Mouse (Mus musculus) limb, embryonic 14.5 days (tissue): ENCODE results near the gene S100pbp. TPM values are rescaled to one million over a fixed set of nuclear protein-coding genes. Genes with fewer than 3 reads are reported as not detected.

ENCODE experiments used
- ATAC-seq: fragments of 200-750 bp; cut with Nextera tagmentation; 2 replicates; pipeline ENCODE4 v1.8.0; 2017; ENCODE audit warnings: low read depth, moderate number of reproducible peaks, moderate TSS enrichment; ENCODE audit not compliant: low FRiP score
- DNase-seq: peaks from one replicate; pipeline ENCODE4 v3.0.0-alpha.2; 2015; ENCODE audit warnings: low spot score
- H3K27ac ChIP-seq: fragments of 300-500 bp; sonication (generic); replicated peaks from 2 replicates; pipeline ENCODE4 v1.5.1; 2014; ENCODE audit warnings: low read depth, mild to moderate bottlenecking, low read length, moderate library complexity, mixed read lengths
- H3K27me3 ChIP-seq: fragments of 300-500 bp; sonication (generic); 2 replicates; pipeline ENCODE4 v1.6.1; 2014; ENCODE audit warnings: low read length, mixed read lengths; ENCODE audit not compliant: control insufficient read depth, insufficient read depth
- H3K36me3 ChIP-seq: fragments of 300-500 bp; sonication (generic); 2 replicates; pipeline ENCODE4 v1.6.1; 2014; ENCODE audit warnings: mild to moderate bottlenecking, low read length, moderate library complexity, mixed read lengths; ENCODE audit not compliant: control insufficient read depth, insufficient read depth
- H3K4me1 ChIP-seq: fragments of 300-500 bp; sonication (generic); 2 replicates; pipeline ENCODE4 v1.6.1; 2014; ENCODE audit warnings: antibody characterized with exemption, low read length, mixed read lengths; ENCODE audit not compliant: control insufficient read depth, insufficient read depth
- H3K4me2 ChIP-seq: fragments of 300-500 bp; sonication (generic); replicated peaks from 2 replicates; pipeline ENCODE4 v1.6.1; 2014; ENCODE audit warnings: low read depth, mild to moderate bottlenecking, low read length, moderate library complexity; ENCODE audit not compliant: severe bottlenecking
- H3K4me3 ChIP-seq: fragments of 300-500 bp; sonication (generic); replicated peaks from 2 replicates; pipeline ENCODE4 v1.5.1; 2014; ENCODE audit warnings: low read length
- H3K9ac ChIP-seq: fragments of 300-500 bp; sonication (generic); 2 replicates; pipeline ENCODE4 v1.6.1; 2014; ENCODE audit warnings: mild to moderate bottlenecking, low read depth, low read length, moderate library complexity; ENCODE audit not compliant: severe bottlenecking
- H3K9me3 ChIP-seq: fragments of 300-500 bp; sonication (generic); 2 replicates; pipeline ENCODE4 v1.6.1; 2016; ENCODE audit warnings: low read length; ENCODE audit not compliant: control insufficient read depth
- POLR2A ChIP-seq: fragments of 200-500 bp; IDR thresholded peaks from 2 replicates; pipeline ENCODE4 v1.8.0; 2012; ENCODE audit warnings: inconsistent platforms, mild to moderate bottlenecking, moderate library complexity, borderline replicate concordance; ENCODE audit not compliant: insufficient read depth, insufficient read length; ENCODE audit errors: extremely low read depth
- WGBS: fragments of 180-500 bp; shearing (Covaris S2); extraction: QIAGEN DNeasy Blood & Tissue Kit; methylation state at CpG from one replicate; pipeline ENCODE4 v1.1.7; 2014; 5-methylcytosine and 5-hydroxymethylcytosine counted together
- polyA plus RNA-seq, 2 experiments: library from polyadenylated mRNA; depleted of rRNA in 1 of 2; stranded (reverse) in 1 of 2; unstranded in 1 of 2; fragments of >200 nt; fragmentation: Nextera tagmentation in 1 of 2; extraction: Ambion mirVana in 1 of 2; gene quantifications; 2 replicates each; pipeline versions ENCODE4 v1.2.1 to v1.2.3; 2012 to 2014

The S100pbp gene
- polyA plus RNA-seq, 2 experiments: 14.9 to 59.9 TPM

DNA sequence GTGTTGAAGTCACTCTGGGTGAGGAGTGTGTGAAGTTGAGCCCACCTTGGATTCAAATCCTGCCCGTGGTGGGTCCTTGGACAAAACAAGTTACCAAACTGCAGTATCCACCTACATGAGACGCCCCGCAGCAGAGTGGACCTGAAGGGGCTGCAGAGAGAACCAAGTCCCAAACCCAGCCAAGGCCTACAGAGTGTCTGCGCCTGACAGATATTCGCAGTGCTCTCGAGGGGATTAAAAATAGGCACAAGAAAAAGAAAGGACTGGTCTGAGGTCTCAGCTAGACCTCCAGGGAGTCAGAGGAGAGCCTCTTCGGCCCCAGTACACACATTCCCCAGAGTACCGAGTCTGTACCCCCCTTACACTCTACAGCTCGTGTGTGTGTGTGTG is 53.3 kb downstream of the S100pbp start:
- no peak for TF ChIP-seq POLR2A
- WGBS: 37% methylated on average over 9 of the region's 9 CpGs
- H3K9ac ChIP-seq: peak overlapping the region; percentile 72

DNA sequence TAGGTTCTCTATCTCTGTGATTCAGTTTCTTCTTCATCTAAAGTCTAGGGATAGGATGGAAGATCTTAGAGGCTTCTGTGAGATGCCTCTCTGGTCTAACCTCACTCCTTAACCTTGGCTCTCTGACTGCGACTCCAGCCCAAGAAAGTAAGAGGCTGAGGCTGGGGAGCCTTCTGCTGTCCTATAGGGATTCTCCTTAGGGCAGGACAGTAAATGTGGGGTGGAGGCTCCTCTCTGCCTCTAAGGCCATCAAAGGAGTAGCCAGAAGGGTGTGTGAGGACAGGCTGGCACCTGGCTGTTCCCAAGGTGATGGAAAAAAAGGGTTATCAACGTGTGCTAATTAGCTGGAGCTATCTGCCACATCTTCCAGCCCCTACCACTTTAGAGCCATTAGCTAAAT is 53.9 kb downstream of the S100pbp start:
- no peak overlapping the region for H3K9ac ChIP-seq
- H3K4me1 ChIP-seq: peaks cover 8% of the 10 kb centered on the region; the same call in 1 of the 2 replicates
- H3K4me2 ChIP-seq: no peak overlapping the region
- WGBS: 44% methylated on average over 2 of the region's 2 CpGs
- DNase-seq (no peak), ATAC-seq (no peak)
- peaks cover 18% of the 10 kb centered on the region; the same call in 1 of the 2 replicates for H3K27me3 ChIP-seq
- no peak for TF ChIP-seq POLR2A
- 0 out of 2 replicates have a peak, but pooled peaks cover 5% of the 10 kb centered on the region for H3K36me3 ChIP-seq
- H3K9me3 ChIP-seq: no peaks in the 10 kb centered on the region
- no peak overlapping the region for H3K27ac ChIP-seq
- H3K4me3 ChIP-seq: peak overlapping the region; percentile 5; the same call in 1 of the 2 replicates

More for the DNA sequence above, 53.3 kb downstream of the S100pbp start:
- 0 out of 2 replicates have a peak, but pooled peaks cover 5% of the 10 kb centered on the region for H3K36me3 ChIP-seq
- DNase-seq (no peak), ATAC-seq (no peak)
- peaks cover 18% of the 10 kb centered on the region; the same call in 1 of the 2 replicates for H3K27me3 ChIP-seq
- no peaks in the 10 kb centered on the region for H3K9me3 ChIP-seq
- H3K4me2 ChIP-seq: peak overlapping the region; percentile 90
- no peak overlapping the region for H3K27ac ChIP-seq
- H3K4me1 ChIP-seq: 0 out of 2 replicates have a peak, but pooled peaks cover 7% of the 10 kb centered on the region
- H3K4me3 ChIP-seq: peak overlapping the region; percentile 56

DNA sequence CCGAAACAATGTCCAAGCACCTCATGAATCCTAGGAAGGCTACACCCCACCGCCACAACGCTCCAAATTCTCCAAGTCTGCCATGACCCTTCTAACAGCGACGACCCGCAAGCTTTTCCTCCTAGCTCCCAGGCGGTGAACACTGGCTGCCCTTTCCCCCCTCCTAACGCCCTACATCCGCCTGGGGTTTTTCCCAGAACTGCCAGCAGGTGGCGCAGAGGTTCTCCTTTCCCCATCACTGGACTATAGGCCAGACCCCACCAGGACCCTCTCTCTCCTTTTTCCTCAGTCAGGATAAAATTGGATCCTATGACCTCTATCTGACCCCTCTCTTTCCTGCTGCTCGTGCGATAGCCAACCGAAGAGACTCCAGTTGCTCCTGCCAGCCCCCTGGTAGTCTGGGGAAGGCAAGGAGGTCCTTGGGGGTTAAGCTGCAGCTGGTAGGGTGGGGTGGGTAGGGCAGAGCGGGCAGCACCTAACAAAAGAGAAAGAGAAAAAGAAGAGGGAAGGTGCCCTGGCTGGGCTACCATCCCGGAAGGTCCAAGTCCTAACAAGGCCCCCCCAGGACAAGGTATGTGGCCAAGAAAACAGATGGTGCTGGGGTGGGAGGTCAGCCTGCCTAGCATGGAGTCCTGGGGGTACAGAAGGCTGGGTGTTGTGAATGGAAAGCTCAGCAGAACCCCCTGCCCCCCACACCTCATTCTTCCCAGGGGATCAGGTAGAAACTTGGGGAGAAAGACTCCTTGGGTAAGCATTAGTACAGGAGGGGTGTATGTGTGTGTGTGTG is 54.5 kb downstream of the S100pbp start:
- Histone ChIP-seq H3K36me3 (0 out of 2 replicates have a peak, but pooled peaks cover 5% of the 10 kb centered on the region), H3K27me3 (peaks cover 18% of the 10 kb centered on the region; the same call in 1 of the 2 replicates), H3K9ac (0 out of 2 replicates have a peak overlapping the region, but pooled peaks have one; percentile 8), H3K4me3 (peak overlapping the region; percentile 5; the same call in 1 of the 2 replicates), H3K27ac (no peak overlapping the region), H3K4me2 (peak overlapping the region; percentile 37), H3K4me1 (peaks cover 13% of the 10 kb centered on the region), H3K9me3 (no peaks in the 10 kb centered on the region)
- DNase-seq (peak; percentile 85), ATAC-seq (peak; percentile 64)
- no peak for TF ChIP-seq POLR2A
- 8% methylated on average over 15 of the region's 15 CpGs for WGBS

DNA sequence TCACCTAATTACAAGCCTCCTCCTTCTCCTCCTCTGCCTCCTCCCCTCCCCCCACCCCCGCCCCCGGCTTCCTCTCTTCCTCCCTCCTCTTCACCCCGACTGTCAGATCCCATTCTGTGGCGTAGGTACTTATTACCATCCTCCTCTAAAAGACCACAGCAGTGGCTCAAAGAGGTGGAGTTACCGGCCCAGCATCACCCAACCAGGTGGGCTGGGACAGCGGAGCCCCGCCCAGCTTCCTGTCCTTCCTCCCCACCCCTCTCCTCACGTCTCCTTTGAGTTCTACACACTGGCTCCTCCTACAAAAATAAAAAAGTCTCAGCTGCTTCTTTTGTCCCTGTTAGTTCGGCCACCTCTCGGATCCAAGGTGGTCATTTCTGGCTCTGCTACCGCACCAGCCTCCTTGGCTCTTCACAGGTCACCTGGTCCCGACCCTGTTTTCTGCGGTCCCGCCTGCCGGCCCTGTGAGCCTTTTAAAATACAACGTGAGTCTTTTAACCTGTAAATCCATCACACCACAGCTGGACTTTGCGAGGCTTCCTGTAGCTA is 58.7 kb downstream of the S100pbp start:
- peaks cover 9% of the 10 kb centered on the region for H3K4me1 ChIP-seq
- peak overlapping the region; percentile 38; the same call in 1 of the 2 replicates for H3K9ac ChIP-seq
- peak overlapping the region; percentile 28 for H3K4me3 ChIP-seq
- peak overlapping the region; percentile 40; the same call in 1 of the 2 replicates for H3K27ac ChIP-seq
- no peaks in the 10 kb centered on the region for H3K9me3 ChIP-seq
- H3K36me3 ChIP-seq: no peaks in the 10 kb centered on the region
- TF ChIP-seq POLR2A: peak; percentile 36; the same call in 1 of the 2 replicates
- peak overlapping the region; percentile 48 for H3K4me2 ChIP-seq
- peak; percentile 86 for ATAC-seq
- 1% methylated on average over 17 of the region's 17 CpGs for WGBS
- peak; percentile 80 for DNase-seq
- peaks cover 6% of the 10 kb centered on the region; the same call in 1 of the 2 replicates for H3K27me3 ChIP-seq

DNA sequence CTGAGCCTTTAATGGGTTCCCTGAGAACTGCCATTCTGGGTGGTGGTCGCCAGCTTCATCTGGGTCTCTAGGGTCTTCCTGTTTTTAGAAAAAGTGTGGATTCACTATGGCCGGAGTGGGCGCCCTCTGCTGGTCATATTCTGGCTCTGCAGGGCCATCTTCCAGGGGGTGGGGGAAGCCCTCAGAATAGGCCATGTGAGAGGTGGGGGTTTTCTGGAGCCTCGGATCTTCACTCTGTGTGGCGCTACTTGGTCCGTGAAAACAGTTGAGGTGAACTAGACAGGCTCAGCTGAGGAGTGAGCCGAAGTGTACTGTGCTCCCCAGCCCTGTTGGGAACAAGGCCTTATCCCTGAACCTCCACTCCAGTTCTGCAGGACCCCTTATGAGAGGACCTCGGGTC is 59.4 kb downstream of the S100pbp start:
- no peak for TF ChIP-seq POLR2A
- 0 out of 2 replicates have a peak overlapping the region, but pooled peaks have one; percentile 6 for H3K27ac ChIP-seq
- H3K27me3 ChIP-seq: peaks cover 6% of the 10 kb centered on the region; the same call in 1 of the 2 replicates
- 6% methylated on average over 8 of the region's 8 CpGs for WGBS
- DNase-seq (no peak), ATAC-seq (peak; percentile 20; the same call in 1 of the 2 replicates)
- H3K9ac ChIP-seq: 0 out of 2 replicates have a peak overlapping the region, but pooled peaks have one; percentile 21
- peak overlapping the region; percentile 48 for H3K4me2 ChIP-seq
- peak overlapping the region; percentile 28 for H3K4me3 ChIP-seq
- no peaks in the 10 kb centered on the region for H3K9me3 ChIP-seq
- no peaks in the 10 kb centered on the region for H3K36me3 ChIP-seq
- peaks cover 8% of the 10 kb centered on the region for H3K4me1 ChIP-seq
